Mouse (Mus musculus): ENCODE data around the gene Hs3st4. TPM values are rescaled to one million over a fixed set of nuclear protein-coding genes. Genes with fewer than 3 reads are reported as not detected.

Hs3st4 gene
- polyA plus RNA-seq, 1 experiment from 2014 or later = 0.56 TPM

GRCm38 (mm10) chr7:124026908-124027307 lies 44.2 kb downstream of the Hs3st4 start:
- 90% methylated on average over 5 of the region's 5 CpGs for WGBS

GRCm38 (mm10) chr7:124032236-124032635 lies 49.6 kb downstream of the Hs3st4 start:
- WGBS = 42% methylated on average over 2 of the region's 2 CpGs
- H3K9me3 ChIP-seq = no peaks in the 10 kb centered on the region; the same call in 1 of the 2 replicates
- H3K4me3 ChIP-seq = no peak overlapping the region
- H3K4me2 ChIP-seq (replicated peaks) = no peak overlapping the region
- no peaks in the 10 kb centered on the region for H3K27me3 ChIP-seq
- no peak for ATAC-seq (ENCODE audit: low FRiP score, low read depth)
- no peak overlapping the region for H3K9ac ChIP-seq
- no peaks in the 10 kb centered on the region for H3K4me1 ChIP-seq
- H3K36me3 ChIP-seq = no peaks in the 10 kb centered on the region
- no peak overlapping the region for H3K27ac ChIP-seq

More at GRCm38 (mm10) chr7:124026908-124027307, 44.2 kb downstream of the Hs3st4 start:
- H3K27me3 ChIP-seq = no peaks in the 10 kb centered on the region
- no peak for ATAC-seq (ENCODE audit: low FRiP score, low read depth)
- H3K4me2 ChIP-seq (replicated peaks) = no peak overlapping the region
- no peaks in the 10 kb centered on the region for H3K36me3 ChIP-seq
- no peaks in the 10 kb centered on the region for H3K4me1 ChIP-seq
- H3K27ac ChIP-seq = no peak overlapping the region
- no peaks in the 10 kb centered on the region; the same call in 1 of the 2 replicates for H3K9me3 ChIP-seq
- no peak overlapping the region for H3K9ac ChIP-seq
- no peak overlapping the region for H3K4me3 ChIP-seq

GRCm38 (mm10) chr7:124033332-124033731 lies 50.7 kb downstream of the Hs3st4 start:
- 57% methylated on average over 2 of the region's 2 CpGs for WGBS
- ATAC-seq (ENCODE audit: low FRiP score, low read depth) = no peak

GRCm38 (mm10) chr7:124037281-124037700 lies 54.6 kb downstream of the Hs3st4 start:
- Histone ChIP-seq H3K4me1 (peaks cover 18% of the 10 kb centered on the region), H3K4me2 (replicated peaks) (no peak overlapping the region), H3K9me3 (no peaks in the 10 kb centered on the region), H3K4me3 (no peak overlapping the region), H3K36me3 (no peaks in the 10 kb centered on the region), H3K9ac (no peak overlapping the region), H3K27ac (no peak overlapping the region), H3K27me3 (no peaks in the 10 kb centered on the region)
- 40% methylated on average over 5 of the region's 5 CpGs for WGBS
- ATAC-seq (ENCODE audit: low FRiP score, low read depth) = no peak

More at GRCm38 (mm10) chr7:124033332-124033731, 50.7 kb downstream of the Hs3st4 start:
- no peak overlapping the region for H3K27ac ChIP-seq
- H3K4me1 ChIP-seq = 0 out of 2 replicates have a peak, but pooled peaks cover 3% of the 10 kb centered on the region
- no peaks in the 10 kb centered on the region for H3K27me3 ChIP-seq
- no peaks in the 10 kb centered on the region for H3K36me3 ChIP-seq
- no peak overlapping the region for H3K4me2 ChIP-seq (replicated peaks)
- H3K9me3 ChIP-seq = no peaks in the 10 kb centered on the region; the same call in 1 of the 2 replicates
- H3K9ac ChIP-seq = no peak overlapping the region
- no peak overlapping the region for H3K4me3 ChIP-seq

GRCm38 (mm10) chr7:124039142-124039541 lies 56.5 kb downstream of the Hs3st4 start:
- H3K9ac ChIP-seq = no peak overlapping the region
- no peak overlapping the region for H3K4me2 ChIP-seq (replicated peaks)
- peaks cover 18% of the 10 kb centered on the region for H3K4me1 ChIP-seq
- WGBS = 10% methylated on average over 5 of the region's 5 CpGs
- no peaks in the 10 kb centered on the region for H3K36me3 ChIP-seq
- no peaks in the 10 kb centered on the region for H3K9me3 ChIP-seq
- H3K27ac ChIP-seq = no peak overlapping the region
- H3K27me3 ChIP-seq = no peaks in the 10 kb centered on the region
- no peak; the same call in 1 of the 2 replicates for ATAC-seq (ENCODE audit: low FRiP score, low read depth)
- no peak overlapping the region for H3K4me3 ChIP-seq

GRCm38 (mm10) chr7:124047382-124047781 lies 64.7 kb downstream of the Hs3st4 start:
- no peak overlapping the region for H3K9ac ChIP-seq
- H3K27ac ChIP-seq = no peak overlapping the region
- H3K27me3 ChIP-seq = no peaks in the 10 kb centered on the region
- no peaks in the 10 kb centered on the region for H3K36me3 ChIP-seq
- H3K4me1 ChIP-seq = peaks cover 8% of the 10 kb centered on the region
- no peak for ATAC-seq (ENCODE audit: low FRiP score, low read depth)
- no peak overlapping the region for H3K4me3 ChIP-seq
- H3K4me2 ChIP-seq (replicated peaks) = no peak overlapping the region
- no peaks in the 10 kb centered on the region for H3K9me3 ChIP-seq

- WGBS = 75% methylated on average over 1 of the region's 1 CpGs
- Histone ChIP-seq H3K27ac (no peak overlapping the region), H3K9ac (no peak overlapping the region), H3K4me1 (peaks cover 8% of the 10 kb centered on the region), H3K4me3 (no peak overlapping the region), H3K36me3 (no peaks in the 10 kb centered on the region), H3K27me3 (peaks cover 3% of the 10 kb centered on the region; the same call in 1 of the 2 replicates), H3K9me3 (no peaks in the 10 kb centered on the region), H3K4me2 (replicated peaks) (no peak overlapping the region)
- ATAC-seq (ENCODE audit: low FRiP score, low read depth) = no peak
These were observed 66.3 kb downstream of the Hs3st4 start for GRCm38 (mm10) chr7:124048971-124049370.

- Histone ChIP-seq H3K4me3 (no peak overlapping the region), H3K36me3 (no peaks in the 10 kb centered on the region), H3K4me1 (peaks cover 8% of the 10 kb centered on the region), H3K27ac (no peak overlapping the region), H3K9ac (no peak overlapping the region), H3K4me2 (replicated peaks) (no peak overlapping the region), H3K27me3 (peaks cover 3% of the 10 kb centered on the region; the same call in 1 of the 2 replicates), H3K9me3 (no peaks in the 10 kb centered on the region)
- WGBS = 88% methylated on average over 5 of the region's 5 CpGs
- no peak for ATAC-seq (ENCODE audit: low FRiP score, low read depth)
These were observed 67.8 kb downstream of the Hs3st4 start for GRCm38 (mm10) chr7:124050421-124050820.

- H3K27ac ChIP-seq = no peak overlapping the region
- H3K4me3 ChIP-seq = no peak overlapping the region
- 0 out of 2 replicates have a peak, but pooled peaks cover 4% of the 10 kb centered on the region for H3K9me3 ChIP-seq
- no peaks in the 10 kb centered on the region for H3K4me1 ChIP-seq
- no peaks in the 10 kb centered on the region for H3K27me3 ChIP-seq
- H3K36me3 ChIP-seq = no peaks in the 10 kb centered on the region
- H3K4me2 ChIP-seq (replicated peaks) = no peak overlapping the region
- no peak overlapping the region for H3K9ac ChIP-seq
- 87% methylated on average over 1 of the region's 1 CpGs for WGBS
- ATAC-seq (ENCODE audit: low FRiP score, low read depth) = no peak
These were observed 101.1 kb downstream of the Hs3st4 start for GRCm38 (mm10) chr7:124083741-124084140.

GRCm38 (mm10) chr7:124129019-124129418 lies 146.3 kb downstream of the Hs3st4 start:
- no peak for ATAC-seq (ENCODE audit: low FRiP score, low read depth)
- WGBS = 4% methylated on average over 2 of the region's 2 CpGs
- Histone ChIP-seq H3K27ac (no peak overlapping the region), H3K36me3 (no peaks in the 10 kb centered on the region), H3K4me2 (replicated peaks) (no peak overlapping the region), H3K4me3 (no peak overlapping the region), H3K9me3 (no peaks in the 10 kb centered on the region), H3K9ac (no peak overlapping the region), H3K4me1 (no peaks in the 10 kb centered on the region), H3K27me3 (peaks cover 9% of the 10 kb centered on the region)

- ATAC-seq (ENCODE audit: low FRiP score, low read depth) = no peak
- 68% methylated on average over 7 of the region's 7 CpGs for WGBS
- no peak overlapping the region for H3K4me2 ChIP-seq (replicated peaks)
- no peak overlapping the region for H3K4me3 ChIP-seq
- no peak overlapping the region for H3K27ac ChIP-seq
- peaks cover 6% of the 10 kb centered on the region; the same call in 1 of the 2 replicates for H3K4me1 ChIP-seq
- H3K27me3 ChIP-seq = peaks cover 9% of the 10 kb centered on the region
- no peaks in the 10 kb centered on the region for H3K9me3 ChIP-seq
- H3K9ac ChIP-seq = no peak overlapping the region
- no peaks in the 10 kb centered on the region for H3K36me3 ChIP-seq
These were observed 148.6 kb downstream of the Hs3st4 start for GRCm38 (mm10) chr7:124131312-124131711.

GRCm38 (mm10) chr7:124136133-124136532 lies 153.5 kb downstream of the Hs3st4 start:
- Histone ChIP-seq H3K27ac (no peak overlapping the region), H3K4me1 (peaks cover 6% of the 10 kb centered on the region; the same call in 1 of the 2 replicates), H3K36me3 (no peaks in the 10 kb centered on the region), H3K4me3 (no peak overlapping the region), H3K9ac (no peak overlapping the region), H3K27me3 (peaks cover 4% of the 10 kb centered on the region; the same call in 1 of the 2 replicates), H3K9me3 (no peaks in the 10 kb centered on the region), H3K4me2 (replicated peaks) (no peak overlapping the region)
- peak; percentile 59; the same call in 1 of the 2 replicates for ATAC-seq (ENCODE audit: low FRiP score, low read depth)
- 26% methylated on average over 5 of the region's 5 CpGs for WGBS

GRCm38 (mm10) chr7:124141229-124141628 lies 158.6 kb downstream of the Hs3st4 start:
- no peak for ATAC-seq (ENCODE audit: low FRiP score, low read depth)
- Histone ChIP-seq H3K36me3 (no peaks in the 10 kb centered on the region), H3K27ac (no peak overlapping the region), H3K27me3 (no peaks in the 10 kb centered on the region), H3K4me3 (no peak overlapping the region), H3K4me2 (replicated peaks) (no peak overlapping the region), H3K4me1 (0 out of 2 replicates have a peak, but pooled peaks cover under 1% of the 10 kb centered on the region), H3K9me3 (no peaks in the 10 kb centered on the region), H3K9ac (no peak overlapping the region)
- 84% methylated on average over 6 of the region's 6 CpGs for WGBS

Data from limb, embryonic 13.5 days (tissue).